Mouse (Mus musculus): ENCODE data around the gene Gstt2.

Gstt2 gene

DNA sequence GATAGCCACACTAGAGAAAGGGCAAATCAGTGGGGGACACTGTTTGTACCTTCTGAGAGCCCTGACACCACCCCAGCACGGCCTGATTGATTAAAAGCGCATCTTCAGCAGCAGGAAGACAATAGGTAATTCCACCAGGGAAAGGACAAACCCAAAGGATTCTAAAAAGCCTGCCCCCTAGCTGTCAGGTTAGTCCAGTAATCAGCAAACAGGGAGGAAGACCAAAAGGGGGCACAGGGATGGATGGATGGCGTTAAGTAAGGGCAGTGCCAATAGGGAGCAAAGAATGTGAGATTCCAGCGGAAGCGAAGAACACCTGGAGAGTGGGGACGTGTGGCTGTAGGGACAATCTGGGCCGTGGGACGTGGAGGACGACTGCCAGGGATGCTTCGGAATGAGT, 18.6 kb downstream of the Gstt2 start:
- TF ChIP-seq GATA4 (IDR thresholded peaks at IDR 0.05; ENCODE audit: insufficient replicate concordance, low read length), result no peak

DNA sequence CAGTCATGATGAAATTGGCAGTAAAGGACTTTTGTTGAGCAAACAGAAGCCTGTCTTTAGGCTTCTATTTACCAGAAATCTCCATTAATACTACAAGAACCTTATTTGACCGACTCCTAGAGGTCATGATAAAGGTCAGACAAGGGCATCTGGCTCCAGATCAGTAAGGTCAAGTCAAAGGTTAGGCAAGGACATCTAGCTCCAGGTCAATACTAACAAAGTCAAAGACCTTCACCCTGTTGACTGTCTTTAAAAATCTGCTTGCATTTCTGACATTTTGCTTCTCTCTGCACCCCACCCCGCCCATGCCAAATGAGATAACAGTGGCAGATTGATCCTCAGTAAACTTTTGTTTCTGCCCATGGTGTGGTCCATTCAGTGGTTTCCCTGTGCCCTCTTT, 33.0 kb downstream of the Gstt2 start:
- TF ChIP-seq GATA4 (IDR thresholded peaks at IDR 0.05; ENCODE audit: insufficient replicate concordance, low read length), result peak; percentile 79; the same call in 1 of the 2 replicates

DNA sequence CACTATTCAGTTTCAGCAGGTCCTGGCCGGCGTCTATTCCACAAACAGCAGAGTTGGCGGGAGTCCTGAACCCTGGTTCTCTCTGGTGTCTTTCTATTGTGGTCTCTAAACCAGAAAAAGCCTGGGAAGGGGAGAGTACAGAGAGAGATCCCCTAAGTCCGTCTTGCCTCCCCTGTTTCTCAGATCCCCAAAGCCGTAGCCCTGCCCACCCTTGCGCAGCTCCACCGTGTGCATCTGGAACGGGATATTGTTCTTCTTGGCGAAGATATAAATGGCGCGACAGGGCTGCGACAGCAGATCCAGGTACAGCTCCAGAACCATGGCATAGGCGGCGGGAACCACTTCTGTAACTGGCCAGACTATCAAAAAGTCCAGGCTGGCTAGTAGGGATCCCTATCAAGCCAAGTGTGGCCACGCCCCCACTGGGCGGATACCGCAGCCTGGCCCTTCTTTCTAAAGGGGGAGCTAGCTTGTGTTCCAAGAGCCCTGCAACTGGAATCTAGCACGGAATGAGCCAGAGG, 39.0 kb downstream of the Gstt2 start, which contains the start of gene Gstt1:
Gene Gstt1 (minus strand): TSS at position 409 of the 521 bp plus-strand sequence.
- no peak for TF ChIP-seq GATA4 (IDR thresholded peaks at IDR 0.05; ENCODE audit: insufficient replicate concordance, low read length)

GRCm38 (mm10) chr10:75797619-75798175, 39.5 kb downstream of the Gstt2 start:
- no peak for TF ChIP-seq GATA4 (IDR thresholded peaks at IDR 0.05; ENCODE audit: insufficient replicate concordance, low read length)

DNA sequence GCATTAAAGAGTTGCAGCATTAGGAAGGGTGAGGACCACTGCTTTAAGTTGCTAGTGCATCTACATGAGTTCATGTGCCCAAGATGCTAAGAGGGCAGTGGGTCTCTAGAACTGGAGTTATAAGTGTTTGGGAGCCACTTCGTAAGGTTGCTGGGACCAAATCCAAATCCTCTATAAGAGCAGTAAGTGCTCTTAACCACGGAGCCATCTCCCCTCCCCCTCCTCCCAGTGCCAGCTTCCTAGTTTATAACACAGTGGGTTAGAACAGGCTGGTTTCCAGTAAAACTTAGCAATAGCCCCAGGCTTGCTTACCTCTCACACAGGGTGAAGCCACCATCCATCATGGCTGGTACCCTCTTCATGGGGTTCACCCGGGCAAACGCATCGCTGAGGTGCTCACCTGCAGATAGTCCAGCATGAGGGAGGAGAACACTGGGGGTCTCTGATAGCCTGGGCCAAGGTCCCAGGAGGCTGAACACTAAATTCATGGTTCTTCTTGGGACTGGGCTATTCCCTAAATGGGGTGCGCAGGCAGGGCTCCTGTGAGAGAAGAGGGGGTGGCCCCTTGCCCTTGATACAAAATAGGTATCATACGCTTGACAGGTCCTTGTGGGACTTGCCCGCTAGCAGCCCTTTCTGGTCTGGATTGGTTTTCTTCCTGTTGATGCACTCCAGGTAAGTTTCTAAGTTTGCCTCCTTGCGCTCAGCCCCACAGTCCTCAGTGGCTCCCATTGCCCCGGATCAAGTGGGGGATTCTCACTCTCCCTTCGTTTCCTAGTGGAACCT, 40.3 kb downstream of the Gstt2 start:
- TF ChIP-seq GATA4 (IDR thresholded peaks at IDR 0.05; ENCODE audit: insufficient replicate concordance, low read length), result no peak

- no peak for TF ChIP-seq GATA4 (IDR thresholded peaks at IDR 0.05; ENCODE audit: insufficient replicate concordance, low read length)
Measured at GRCm38 (mm10) chr10:75794880-75795279, 42.3 kb downstream of the Gstt2 start.

DNA sequence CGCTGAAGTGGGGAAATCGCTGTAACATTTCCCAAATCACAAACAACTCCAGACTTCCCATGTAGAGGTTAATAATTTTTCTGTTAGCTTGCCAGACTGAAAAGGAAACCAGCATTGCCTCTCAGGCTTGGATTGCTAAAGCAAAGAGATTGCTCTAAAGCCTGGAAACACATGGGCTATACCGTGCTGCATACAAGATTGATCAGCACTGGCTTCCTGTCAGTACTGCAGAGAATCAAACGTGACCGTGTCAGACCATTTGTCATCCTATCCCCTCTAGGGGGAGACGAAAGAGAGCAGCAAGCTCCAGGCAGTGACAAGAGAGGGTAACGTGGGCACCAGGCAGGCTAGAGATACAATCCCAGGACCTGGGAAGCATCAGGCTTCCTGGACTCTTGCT, 46.5 kb downstream of the Gstt2 start:
- TF ChIP-seq GATA4 (IDR thresholded peaks at IDR 0.05; ENCODE audit: insufficient replicate concordance, low read length), result no peak

DNA sequence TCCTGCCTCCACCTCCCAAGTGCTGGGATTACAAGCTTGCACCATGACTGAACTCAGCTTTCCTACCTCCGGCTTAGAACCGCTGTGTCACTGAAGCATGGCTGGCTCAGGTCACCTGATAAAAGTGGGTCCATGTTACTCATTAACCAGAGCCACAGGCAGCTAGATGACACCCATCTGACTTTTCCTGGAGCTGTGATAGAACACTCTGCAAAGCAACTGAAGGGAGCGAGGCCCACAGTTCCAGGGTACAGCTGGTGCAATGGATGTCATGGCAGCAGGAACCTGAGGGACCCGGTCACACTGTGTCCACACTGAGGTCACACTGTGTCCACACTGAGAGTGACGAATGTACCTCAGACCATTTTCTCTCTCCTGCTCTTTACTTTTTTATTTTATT, 47.4 kb downstream of the Gstt2 start:
- no peak for TF ChIP-seq GATA4 (IDR thresholded peaks at IDR 0.05; ENCODE audit: insufficient replicate concordance, low read length)

- no peak for TF ChIP-seq GATA4 (IDR thresholded peaks at IDR 0.05; ENCODE audit: insufficient replicate concordance, low read length)
Measured at GRCm38 (mm10) chr10:75789081-75789735, 48.0 kb downstream of the Gstt2 start.

GRCm38 (mm10) chr10:75788277-75788676, 48.9 kb downstream of the Gstt2 start:
- TF ChIP-seq GATA4 (IDR thresholded peaks at IDR 0.05; ENCODE audit: insufficient replicate concordance, low read length), result no peak

DNA sequence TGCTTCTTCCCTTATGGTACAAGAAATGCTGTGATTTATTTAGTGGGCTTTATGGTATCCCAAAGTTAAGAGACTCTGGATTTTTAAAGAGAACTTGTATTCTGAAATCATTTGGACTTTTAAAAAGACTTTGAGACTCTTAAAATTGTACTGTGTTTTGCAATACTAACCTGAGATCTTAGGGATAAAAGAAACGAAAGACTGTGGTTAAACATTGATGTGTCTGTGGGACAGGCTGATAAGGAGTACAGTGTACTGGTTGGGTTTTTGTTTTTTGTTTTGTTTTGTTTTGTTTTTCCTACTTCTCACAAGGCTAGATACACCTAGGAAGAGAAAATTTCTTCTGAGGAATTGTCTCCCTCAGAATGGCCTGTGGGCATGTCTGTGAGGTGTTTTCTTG, 51.8 kb downstream of the Gstt2 start:
- peak; percentile 57; the same call in 1 of the 2 replicates for TF ChIP-seq GATA4 (IDR thresholded peaks at IDR 0.05; ENCODE audit: insufficient replicate concordance, low read length)
